ENCODE assay signal across 18 mouse cellular contexts in genomic region chr14:21406946-21407345, GRCm38 (mm10).
"Had no signal": no experiment of that assay in that cellular context is flagged by ENCODE, and none has a peak within 500 bp of the region (broad histone marks: within the 10 kb centered on the region; RNA-seq: fewer than 3 reads in every experiment).

No protein-coding gene starts in this region.

- H3K9ac ChIP-seq: lung, embryonic 14.5 days; midbrain, embryonic 12.5 days; neural tube, embryonic 13.5 days; neural tube, embryonic 15.5 days; stomach, embryonic 15.5 days had no signal

- H3K27me3 ChIP-seq: midbrain, embryonic 12.5 days; neural tube, embryonic 13.5 days; neural tube, embryonic 15.5 days; stomach, embryonic 15.5 days had no signal

- H3K36me3 ChIP-seq: midbrain, embryonic 10.5 days; midbrain, embryonic 12.5 days; neural tube, embryonic 13.5 days; neural tube, embryonic 15.5 days; stomach, embryonic 15.5 days had no signal

- ATAC-seq: midbrain, embryonic 16.5 days had no signal

- H3K27ac ChIP-seq: midbrain, embryonic 10.5 days; midbrain, embryonic 12.5 days; neural tube, embryonic 13.5 days; neural tube, embryonic 15.5 days; stomach, embryonic 15.5 days; stomach, postnatal 0 days had no signal

- H3K9me3 ChIP-seq: midbrain, embryonic 10.5 days; midbrain, embryonic 12.5 days; neural tube, embryonic 13.5 days; neural tube, embryonic 15.5 days; stomach, embryonic 15.5 days had no signal

- DNase-seq: lung, adult 18-20 months; lung, embryonic 14.5 days; lung, postnatal 10 days; lung, postnatal 4 days; midbrain, embryonic 14.5 days; right cerebral cortex, adult 18-20 months; right cerebral cortex, postnatal 25 days; right cerebral cortex, postnatal 4 days; thymus, adult 2 months; thymus, postnatal 25 days had no signal

- H3K4me3 ChIP-seq: midbrain, embryonic 10.5 days; midbrain, embryonic 12.5 days; myocyte; neural tube, embryonic 13.5 days; neural tube, embryonic 15.5 days; stomach, embryonic 15.5 days had no signal

- H3K4me2 ChIP-seq: lung, embryonic 14.5 days; midbrain, embryonic 12.5 days; neural tube, embryonic 13.5 days; neural tube, embryonic 15.5 days; stomach, embryonic 15.5 days had no signal
